Mouse (Mus musculus): ENCODE data around the gene Ankrd13b.

DNA sequence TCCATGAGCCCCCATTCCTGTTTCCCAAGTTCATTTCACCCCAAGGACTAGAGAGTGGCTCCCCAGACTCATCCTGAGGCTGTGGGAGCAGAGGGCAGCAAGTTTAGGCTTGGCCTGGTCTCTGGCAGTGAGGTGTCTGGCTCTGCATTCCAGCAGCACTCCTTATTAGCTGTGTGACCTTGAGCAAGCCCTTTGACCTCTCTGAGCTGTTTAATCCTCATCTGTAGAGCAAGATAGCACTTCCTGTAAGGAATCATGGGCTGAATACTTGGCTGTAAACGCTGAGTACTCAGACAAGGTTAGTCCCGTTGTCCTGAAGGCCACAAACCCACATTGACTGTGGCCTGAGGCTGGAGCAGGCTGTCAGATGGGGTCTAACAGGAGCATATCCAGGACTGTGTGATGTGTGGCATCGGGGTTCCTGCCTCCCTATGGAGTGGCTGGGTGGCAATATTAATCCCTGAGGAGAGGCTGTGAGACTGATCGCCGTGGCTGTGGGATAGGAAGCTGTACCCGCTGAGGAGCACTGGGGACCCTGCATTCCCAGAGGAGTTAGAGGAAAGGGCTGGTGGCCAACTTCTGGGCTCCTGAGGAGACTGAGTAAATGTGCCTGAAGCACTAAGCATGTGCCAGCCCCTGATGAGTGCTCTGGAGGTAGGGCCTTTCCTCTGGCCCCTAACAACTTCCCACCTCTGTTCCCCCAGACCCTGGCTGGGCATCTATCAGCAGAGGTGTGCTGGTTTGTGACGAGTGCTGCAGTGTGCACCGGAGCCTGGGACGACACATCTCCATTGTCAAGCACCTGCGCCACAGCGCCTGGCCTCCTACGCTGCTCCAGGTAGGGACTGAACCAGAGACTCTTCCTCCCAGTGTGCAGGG, 9.0 kb upstream of the Ankrd13b start:
- TF ChIP-seq POLR2A (IDR thresholded peaks at IDR 0.05; ENCODE audit: insufficient read depth, low read depth, low read length), result no peak
- no peak for TF ChIP-seq CTCF (IDR thresholded peaks at IDR 0.05; ENCODE audit: insufficient read depth, low read depth, low read length)
